Comparison of ENCODE assay signal across 11 mouse cellular contexts in genomic region chr15:60762071-60762470, GRCm38 (mm10).
DNase-seq lines count a peak whose midpoint lies in the region; ATAC-seq and TF ChIP-seq lines count a peak whose summit lies in the region.
"Had no signal": no experiment of that assay in that cellular context is flagged by ENCODE, and none has a peak within 500 bp of the region (broad histone marks: within the 10 kb centered on the region; RNA-seq: fewer than 3 reads in every experiment).

No protein-coding gene starts in this region.

- peak; percentile 26; the same call in 1 of the 2 replicates for TF ChIP-seq CTCF in lung, adult 2 months (IDR thresholded peaks at IDR 0.05; ENCODE audit: insufficient read depth, low read length)

- TF ChIP-seq POLR2A in lung, adult 2 months (IDR thresholded peaks at IDR 0.05; ENCODE audit: borderline replicate concordance, extremely low read depth, low read depth, low read length) = no peak

- H3K27ac ChIP-seq in kidney, embryonic 16.5 days (ENCODE audit: low read length) = no peak overlapping the region
- no peak overlapping the region for H3K27ac ChIP-seq in hindbrain, embryonic 13.5 days
- H3K27ac ChIP-seq: forebrain, embryonic 13.5 days; hindbrain, embryonic 10.5 days had no signal

- H3K36me3 ChIP-seq in kidney, embryonic 16.5 days (ENCODE audit: insufficient read depth, low read length) = no peaks in the 10 kb centered on the region
- no peaks in the 10 kb centered on the region for H3K36me3 ChIP-seq in hindbrain, embryonic 13.5 days
- H3K36me3 ChIP-seq: hindbrain, embryonic 10.5 days had no signal

- WGBS in kidney, embryonic 16.5 days = 60% methylated on average over 2 of the region's 2 CpGs
- 49% methylated on average over 2 of the region's 2 CpGs for WGBS in lung, adult 2 months
- WGBS in hindbrain, embryonic 13.5 days = 77% methylated on average over 2 of the region's 2 CpGs

- no peak for ATAC-seq in kidney, embryonic 16.5 days (ENCODE audit: low FRiP score, low TSS enrichment)
- ATAC-seq in hindbrain, embryonic 13.5 days (ENCODE audit: low FRiP score) = no peak
- no peak for ATAC-seq in frontal cortex, adult (ENCODE audit: low TSS enrichment)
- ATAC-seq: forebrain, embryonic 13.5 days had no signal

- no peak overlapping the region for H3K4me3 ChIP-seq in kidney, embryonic 16.5 days (ENCODE audit: low read length)
- no peak overlapping the region for H3K4me3 ChIP-seq in lung, adult 2 months (replicated peaks; ENCODE audit: extremely low read depth, low read depth, low read length)
- H3K4me3 ChIP-seq in hindbrain, embryonic 13.5 days = no peak overlapping the region
- H3K4me3 ChIP-seq: forebrain, embryonic 13.5 days; hindbrain, embryonic 10.5 days had no signal

- H3K9me3 ChIP-seq in kidney, embryonic 16.5 days (ENCODE audit: low read length) = no peaks in the 10 kb centered on the region
- no peaks in the 10 kb centered on the region for H3K9me3 ChIP-seq in hindbrain, embryonic 13.5 days
- H3K9me3 ChIP-seq: forebrain, embryonic 13.5 days; hindbrain, embryonic 10.5 days had no signal

- no peak overlapping the region for H3K9ac ChIP-seq in kidney, embryonic 16.5 days (replicated peaks; ENCODE audit: low read length)
- H3K9ac ChIP-seq in hindbrain, embryonic 13.5 days = no peak overlapping the region
- H3K9ac ChIP-seq: forebrain, embryonic 13.5 days had no signal

- no peak overlapping the region for H3K4me2 ChIP-seq in kidney, embryonic 16.5 days (replicated peaks; ENCODE audit: low read depth, low read length)
- no peak overlapping the region for H3K4me2 ChIP-seq in hindbrain, embryonic 13.5 days
- H3K4me2 ChIP-seq: forebrain, embryonic 13.5 days had no signal

- no peaks in the 10 kb centered on the region for H3K4me1 ChIP-seq in kidney, embryonic 16.5 days (ENCODE audit: insufficient read depth, low read length)
- H3K4me1 ChIP-seq in lung, adult 2 months (ENCODE audit: control insufficient read depth, insufficient read depth, low read length) = no peaks in the 10 kb centered on the region; the same call in 1 of the 2 replicates
- H3K4me1 ChIP-seq in hindbrain, embryonic 13.5 days (replicated peaks) = no peaks in the 10 kb centered on the region
- H3K4me1 ChIP-seq: forebrain, embryonic 13.5 days had no signal

- H3K27me3 ChIP-seq in kidney, embryonic 16.5 days (ENCODE audit: insufficient read depth, low read length) = no peaks in the 10 kb centered on the region
- H3K27me3 ChIP-seq in hindbrain, embryonic 13.5 days = no peaks in the 10 kb centered on the region
- H3K27me3 ChIP-seq: forebrain, embryonic 13.5 days had no signal

- DNase-seq in adrenal gland, postnatal 14 days = peak; percentile 24
- DNase-seq in adrenal gland, adult 8-10 months = no peak
- peak; percentile 30 to 40 for DNase-seq in kidney, adult 8-10 months
- peak; percentile 57 for DNase-seq in Muller cell, postnatal 12 days (ENCODE audit: inconsistent ontology term)
- DNase-seq in lung, adult 2 months = no peak
- DNase-seq: cerebellum, adult 9-11 months had no signal

Comparison
In these comparisons a context has a peak if more than half of its experiments do, and no peak if none do; other contexts are left out.
1. DNase-seq: peak in adrenal gland, postnatal 14 days (single experiment), kidney, adult 8-10 months (2 of 2) and Muller cell, postnatal 12 days (single experiment); none in adrenal gland, adult 8-10 months (single experiment) and lung, adult 2 months (single experiment).